Mouse (Mus musculus): ENCODE measurements around the gene Dct. TPM values are rescaled to one million over a fixed set of nuclear protein-coding genes. Genes with fewer than 3 reads are reported as not detected.

The Dct gene
- 0.59 TPM for polyA plus RNA-seq (2014; fragmentation: Illumina TruSeq; extraction: RNeasy Lipid Tissue Mini Kit (QIAGEN cat#74804); ENCODE audit: low replicate concordance)

GRCm38 (mm10) chr14:118051975-118052630 lies at the start of gene Dct:
TSS of gene Dct (minus strand) at chr14:118052244.

Other genes with a start within 250 kb of the Dct start
- gene Tgds, start 80.5 kb upstream of the Dct start, polyA plus RNA-seq (2014; fragmentation: Illumina TruSeq; extraction: RNeasy Lipid Tissue Mini Kit (QIAGEN cat#74804); ENCODE audit: low replicate concordance), result 35.9 TPM
- gene Gpr180, start 84.9 kb upstream of the Dct start, polyA plus RNA-seq (2014; fragmentation: Illumina TruSeq; extraction: RNeasy Lipid Tissue Mini Kit (QIAGEN cat#74804); ENCODE audit: low replicate concordance), result 1.9 TPM
- gene Sox21, start 184.8 kb upstream of the Dct start, polyA plus RNA-seq (2014; fragmentation: Illumina TruSeq; extraction: RNeasy Lipid Tissue Mini Kit (QIAGEN cat#74804); ENCODE audit: low replicate concordance), result not detected
- gene Gm9376, start 214.7 kb upstream of the Dct start, polyA plus RNA-seq (2014; fragmentation: Illumina TruSeq; extraction: RNeasy Lipid Tissue Mini Kit (QIAGEN cat#74804); ENCODE audit: low replicate concordance), result not detected